Mouse (Mus musculus): ENCODE results near the gene Akap6. TPM values are rescaled to one million over a fixed set of nuclear protein-coding genes. Genes with fewer than 3 reads are reported as not detected.

The Akap6 gene
- not detected for polyA plus RNA-seq (2017; shearing (Covaris generic))

GRCm38 (mm10) chr12:52699146-52699545 is at the start of gene Akap6:
TSS of gene Akap6 (plus strand) at chr12:52699383.

Other genes with a start within 250 kb of the Akap6 start
- 25.4 TPM for gene Arhgap5, start 195.4 kb upstream of the Akap6 start, polyA plus RNA-seq (2017; shearing (Covaris generic))